Mouse (Mus musculus) neural tube, embryonic 12.5 days (tissue): ENCODE measurements around the gene Mageb18. TPM values are rescaled to one million over a fixed set of nuclear protein-coding genes. Genes with fewer than 3 reads are reported as not detected.

ENCODE experiments used
- ATAC-seq: fragments of 200-750 bp; cut with Nextera tagmentation; 2 replicates; pipeline ENCODE4 v1.8.0; 2017; ENCODE audit warnings: low read depth, mild to moderate bottlenecking, moderate TSS enrichment, moderate library complexity; ENCODE audit not compliant: low FRiP score
- H3K27ac ChIP-seq: fragments of 300-500 bp; sonication (generic); 2 replicates; pipeline ENCODE4 v1.5.1; 2016
- H3K27me3 ChIP-seq: fragments of 300-500 bp; sonication (generic); replicated peaks from 2 replicates; pipeline ENCODE4 v1.6.1; 2016; ENCODE audit warnings: mild to moderate bottlenecking
- H3K36me3 ChIP-seq: fragments of 300-500 bp; sonication (generic); 2 replicates; pipeline ENCODE4 v1.6.1; 2016; ENCODE audit warnings: mild to moderate bottlenecking
- H3K4me1 ChIP-seq: fragments of 300-500 bp; sonication (generic); 2 replicates; pipeline ENCODE4 v1.6.1; 2016
- H3K4me2 ChIP-seq: fragments of 300-500 bp; sonication (generic); replicated peaks from 2 replicates; pipeline ENCODE4 v1.6.1; 2016; ENCODE audit warnings: mild to moderate bottlenecking
- H3K4me3 ChIP-seq: fragments of 300-500 bp; sonication (generic); 2 replicates; pipeline ENCODE4 v1.5.1; 2016
- H3K9ac ChIP-seq: fragments of 300-500 bp; sonication (generic); 2 replicates; pipeline ENCODE4 v1.6.1; 2016; ENCODE audit warnings: mild to moderate bottlenecking
- H3K9me3 ChIP-seq: fragments of 300-500 bp; sonication (generic); 2 replicates; pipeline ENCODE4 v1.6.1; 2016; ENCODE audit warnings: mild to moderate bottlenecking
- WGBS: fragments of 180-500 bp; shearing (Covaris S2); methylation state at CpG from one replicate; pipeline ENCODE4 v1.1.7; 2016; 5-methylcytosine and 5-hydroxymethylcytosine counted together
- polyA plus RNA-seq: library from polyadenylated mRNA; unstranded; fragments of >200 nt; fragmentation: Nextera tagmentation; extraction: Ambion mirVana; gene quantifications from 2 replicates; pipeline ENCODE4 v1.2.1, GENCODE M21; 2016

Mageb18 gene
- polyA plus RNA-seq, 1 experiment from 2014 or later = not detected

DNA sequence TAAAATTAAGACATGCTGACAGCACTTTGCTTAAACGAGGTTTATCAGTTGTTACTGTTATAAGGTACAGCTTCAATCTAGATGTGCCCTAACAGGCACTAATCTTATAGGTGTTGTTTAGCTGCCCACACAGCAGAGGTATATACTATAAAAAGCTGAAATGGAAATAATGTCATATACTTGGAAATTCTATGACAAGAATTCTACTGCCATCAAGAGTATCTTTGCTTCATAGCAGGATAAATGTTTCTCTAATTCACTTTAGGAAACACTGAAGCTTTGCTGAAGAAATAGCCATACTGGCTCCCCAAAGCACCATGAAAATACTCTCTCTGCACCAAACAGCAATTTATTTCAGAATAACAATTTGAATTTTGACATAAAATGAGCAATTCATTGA lies 265.9 kb downstream of the Mageb18 start:
- 80% methylated on average over 1 of the region's 1 CpGs for WGBS

DNA sequence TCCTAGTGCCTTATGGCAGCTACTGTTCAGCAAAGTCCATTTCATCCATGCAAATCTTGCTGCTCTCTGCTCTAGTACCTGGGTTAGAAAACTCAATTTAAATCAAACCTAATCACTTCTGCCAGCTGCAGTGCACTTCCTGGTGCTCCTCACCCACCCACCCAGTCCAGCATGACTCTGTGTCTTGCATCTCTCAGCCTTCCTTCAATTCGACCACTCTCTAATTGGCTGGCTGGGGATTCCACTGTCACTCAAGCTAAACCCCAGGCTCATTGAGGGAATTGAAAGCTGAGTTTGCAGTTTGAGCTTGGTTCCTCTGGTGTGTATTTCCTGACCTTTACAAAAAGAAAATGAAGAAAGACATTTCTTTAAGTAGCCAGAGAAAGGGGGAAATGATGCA lies 275.8 kb downstream of the Mageb18 start:
- H3K9me3 ChIP-seq = no peaks in the 10 kb centered on the region
- H3K9ac ChIP-seq = no peak overlapping the region
- no peaks in the 10 kb centered on the region for H3K27me3 ChIP-seq
- WGBS = 41% methylated on average over 1 of the region's 1 CpGs
- ATAC-seq = no peak
- no peak overlapping the region for H3K27ac ChIP-seq
- H3K4me3 ChIP-seq = no peak overlapping the region
- no peaks in the 10 kb centered on the region for H3K4me1 ChIP-seq
- H3K4me2 ChIP-seq = no peak overlapping the region
- no peaks in the 10 kb centered on the region for H3K36me3 ChIP-seq

More for the DNA sequence above, 265.9 kb downstream of the Mageb18 start:
- Histone ChIP-seq H3K27me3 (no peaks in the 10 kb centered on the region), H3K36me3 (no peaks in the 10 kb centered on the region), H3K4me3 (no peak overlapping the region), H3K4me2 (no peak overlapping the region), H3K9me3 (no peaks in the 10 kb centered on the region), H3K27ac (no peak overlapping the region), H3K9ac (no peak overlapping the region), H3K4me1 (no peaks in the 10 kb centered on the region)
- no peak for ATAC-seq

DNA sequence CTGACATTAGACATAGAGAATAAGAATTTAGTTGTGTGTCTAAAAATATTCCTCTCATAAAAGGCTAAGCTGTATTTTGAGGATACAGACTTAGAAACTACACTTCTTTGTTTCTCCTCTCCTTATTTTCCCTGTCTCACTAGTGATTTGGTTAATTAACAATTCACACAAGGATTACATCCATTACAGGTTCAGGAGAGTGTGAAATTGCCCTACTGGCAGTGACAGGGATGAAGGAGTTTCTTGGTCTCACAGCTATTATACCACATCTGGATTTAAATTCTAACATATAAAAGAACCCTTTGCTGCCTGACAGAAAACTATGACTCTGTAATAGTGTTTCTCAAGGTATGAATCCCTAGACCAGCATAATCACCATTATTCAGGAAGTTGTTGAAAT lies 318.8 kb downstream of the Mageb18 start:
- H3K4me1 ChIP-seq = no peaks in the 10 kb centered on the region
- H3K9me3 ChIP-seq = no peaks in the 10 kb centered on the region
- no peaks in the 10 kb centered on the region for H3K27me3 ChIP-seq
- H3K27ac ChIP-seq = no peak overlapping the region
- H3K4me3 ChIP-seq = no peak overlapping the region
- H3K36me3 ChIP-seq = no peaks in the 10 kb centered on the region
- H3K4me2 ChIP-seq = no peak overlapping the region
- H3K9ac ChIP-seq = no peak overlapping the region
- no peak for ATAC-seq

Other genes with a start within 250 kb of the Mageb18 start
- not detected in 2 replicates for gene Gm5941, start 109.6 kb downstream of the Mageb18 start, polyA plus RNA-seq